11 mouse cellular contexts compared by ENCODE assay signal in the genomic region with DNA sequence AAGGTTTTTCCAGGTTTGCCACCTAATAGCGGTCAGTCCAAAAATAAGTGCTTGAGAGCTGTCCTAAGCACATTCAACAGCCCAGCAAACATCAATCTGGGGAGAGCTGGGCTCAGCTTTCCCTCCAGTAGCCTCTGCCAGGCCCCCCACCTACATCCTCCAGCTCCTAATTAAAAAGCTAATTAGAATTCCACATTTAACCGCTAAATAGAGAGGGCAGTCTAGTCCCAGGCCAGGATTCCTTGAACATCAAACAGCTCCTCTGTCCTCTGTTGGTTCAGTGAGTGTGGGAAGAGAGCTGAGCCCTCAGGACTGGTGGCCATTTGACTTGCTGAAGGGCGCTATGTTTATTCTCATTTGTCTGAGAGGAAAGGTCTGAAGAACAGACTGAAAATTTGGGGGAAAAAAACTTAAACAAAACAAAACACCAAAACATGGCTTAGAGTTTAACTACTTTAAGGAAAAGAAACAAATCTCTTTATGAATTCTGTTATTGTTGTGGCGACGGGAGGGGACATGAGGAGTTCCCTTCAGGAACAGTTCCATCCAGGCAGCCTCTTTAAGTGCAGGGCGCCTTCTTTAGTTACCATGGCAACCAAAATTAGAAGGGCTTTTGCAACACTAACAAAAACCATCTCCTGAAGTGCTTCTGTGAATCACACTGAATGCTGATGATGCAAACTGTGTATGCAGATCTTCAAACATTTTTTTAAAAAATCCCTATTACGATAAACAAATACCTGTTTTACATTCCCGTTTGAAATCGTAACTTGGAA. TPM values are rescaled to one million over a fixed set of nuclear protein-coding genes. Genes with fewer than 3 reads are reported as not detected.
DNase-seq lines count a peak whose midpoint lies in the region; ATAC-seq lines count a peak whose summit lies in the region.
"Had no signal": no experiment of that assay in that cellular context is flagged by ENCODE, and none has a peak within 500 bp of the region (broad histone marks: within the 10 kb centered on the region; RNA-seq: fewer than 3 reads in every experiment).

No protein-coding gene starts in this region.

- no peak overlapping the region for H3K4me2 ChIP-seq in midbrain, embryonic 12.5 days (replicated peaks)
- no peak overlapping the region for H3K4me2 ChIP-seq in heart, embryonic 11.5 days

- H3K9me3 ChIP-seq in midbrain, embryonic 12.5 days, result no peaks in the 10 kb centered on the region
- no peaks in the 10 kb centered on the region for H3K9me3 ChIP-seq in heart, embryonic 10.5 days
- no peaks in the 10 kb centered on the region for H3K9me3 ChIP-seq in heart, embryonic 11.5 days (replicated peaks; ENCODE audit: control insufficient read depth, low read length)
- H3K9me3 ChIP-seq: heart, embryonic 13.5 days; lung, embryonic 15.5 days had no signal

- H3K27me3 ChIP-seq in midbrain, embryonic 12.5 days, result no peaks in the 10 kb centered on the region
- no peaks in the 10 kb centered on the region for H3K27me3 ChIP-seq in heart, embryonic 10.5 days (ENCODE audit: insufficient read depth, poor library complexity, severe bottlenecking)
- no peaks in the 10 kb centered on the region for H3K27me3 ChIP-seq in heart, embryonic 11.5 days (ENCODE audit: control insufficient read depth, insufficient read depth, low read length)
- H3K27me3 ChIP-seq: heart, embryonic 13.5 days; lung, embryonic 15.5 days had no signal

- 39% methylated on average over 9 of the region's 9 CpGs for WGBS in midbrain, embryonic 12.5 days
- WGBS in heart, embryonic 10.5 days, result 64% methylated on average over 9 of the region's 9 CpGs
- 65% methylated on average over 9 of the region's 9 CpGs for WGBS in heart, embryonic 11.5 days (ENCODE audit: insufficient replicate concordance)

- H3K4me3 ChIP-seq in midbrain, embryonic 12.5 days, result no peak overlapping the region
- no peak overlapping the region for H3K4me3 ChIP-seq in heart, embryonic 10.5 days
- H3K4me3 ChIP-seq in heart, embryonic 11.5 days (ENCODE audit: low read depth, low read length), result no peak overlapping the region

- H3K36me3 ChIP-seq in midbrain, embryonic 12.5 days, result no peaks in the 10 kb centered on the region
- H3K36me3 ChIP-seq in heart, embryonic 10.5 days, result no peaks in the 10 kb centered on the region
- no peaks in the 10 kb centered on the region for H3K36me3 ChIP-seq in heart, embryonic 11.5 days (ENCODE audit: control insufficient read depth, insufficient read depth, low read length)
- H3K36me3 ChIP-seq: heart, embryonic 13.5 days; lung, embryonic 15.5 days had no signal

- peak; percentile 32; the same call in 1 of the 2 replicates for ATAC-seq in midbrain, embryonic 12.5 days (ENCODE audit: low FRiP score, low read depth)
- no peak for ATAC-seq in heart, embryonic 11.5 days (replicated peaks; ENCODE audit: insufficient number of reproducible peaks, low FRiP score, low TSS enrichment)

- peak; percentile 36 to 54 for DNase-seq in layer of hippocampus, adult 8-10 months (ENCODE audit: low spot score in 2 of 2)
- DNase-seq in layer of hippocampus, adult 9-10 months (ENCODE audit: low spot score), result no peak
- DNase-seq in brain, adult 2 months (ENCODE audit: low read depth, low spot score), result peak; percentile 83
- DNase-seq in frontal cortex, adult 2 months (ENCODE audit: extremely low spot score in 1 of 2, low spot score in 1 of 2), result peak; percentile 49 to 68
- DNase-seq in heart, embryonic 10.5 days (ENCODE audit: low spot score), result no peak
- no peak for DNase-seq in kidney, adult 8-10 months
- DNase-seq: right cerebral cortex, postnatal 25 days had no signal

- no peak overlapping the region for H3K9ac ChIP-seq in midbrain, embryonic 12.5 days (replicated peaks)
- H3K9ac ChIP-seq in heart, embryonic 11.5 days (ENCODE audit: low read depth, low read length), result no peak overlapping the region

- H3K27ac ChIP-seq in midbrain, embryonic 12.5 days (replicated peaks), result no peak overlapping the region; the same call in 1 of the 2 replicates
- H3K27ac ChIP-seq in heart, embryonic 10.5 days, result no peak overlapping the region
- H3K27ac ChIP-seq in heart, embryonic 11.5 days (ENCODE audit: low read depth, low read length), result no peak overlapping the region
- H3K27ac ChIP-seq: heart, embryonic 13.5 days; lung, embryonic 15.5 days had no signal

- H3K4me1 ChIP-seq in midbrain, embryonic 12.5 days, result peaks cover 22% of the 10 kb centered on the region
- H3K4me1 ChIP-seq in heart, embryonic 10.5 days, result peaks cover 19% of the 10 kb centered on the region
- H3K4me1 ChIP-seq in heart, embryonic 11.5 days (ENCODE audit: control insufficient read depth, insufficient read depth, low read length), result peaks cover 3% of the 10 kb centered on the region; the same call in 1 of the 2 replicates

RNA-seq across cellular contexts. Expression of a gene that starts 1.6 kb away (rescaled TPM):
- 10 to 100 TPM; 14.4 to 15.1 (median 14.7) TPM for total RNA-seq in layer of hippocampus, adult 8-10 months (2022)
- 9.2 and 10.2 TPM in 2 replicates for polyA plus RNA-seq in frontal cortex, adult 2 months (2012; rRNA removed)
- 1.7 and 2.6 TPM in 2 replicates for polyA plus RNA-seq in midbrain, embryonic 12.5 days (2016; fragmentation: Nextera tagmentation; extraction: Ambion mirVana)
- 0.43 and 0.57 TPM in 2 replicates for polyA plus RNA-seq in heart, embryonic 10.5 days (2016; fragmentation: Nextera tagmentation; extraction: Ambion mirVana)
- polyA plus RNA-seq in heart, embryonic 11.5 days (2014; fragmentation: Nextera tagmentation; extraction: Ambion mirVana), result 0.73 and 1.0 TPM in 2 replicates

RNA-seq across cellular contexts. Expression of a gene that starts 36.6 kb away (rescaled TPM):
- 10 to 100 TPM; 39.9 to 44.0 (median 41.3) TPM for total RNA-seq in layer of hippocampus, adult 8-10 months (2022)
- polyA plus RNA-seq in frontal cortex, adult 2 months (2012; rRNA removed), result 29.3 and 30.3 TPM in 2 replicates
- 50.9 and 53.7 TPM in 2 replicates for polyA plus RNA-seq in midbrain, embryonic 12.5 days (2016; fragmentation: Nextera tagmentation; extraction: Ambion mirVana)
- 23.5 and 29.8 TPM in 2 replicates for polyA plus RNA-seq in heart, embryonic 10.5 days (2016; fragmentation: Nextera tagmentation; extraction: Ambion mirVana)
- 23.9 and 26.0 TPM in 2 replicates for polyA plus RNA-seq in heart, embryonic 11.5 days (2014; fragmentation: Nextera tagmentation; extraction: Ambion mirVana)

Comparison
In these comparisons a context has a peak if more than half of its experiments do, and no peak if none do; other contexts are left out.
1. DNase-seq: peak in layer of hippocampus, adult 8-10 months (2 of 2), brain, adult 2 months (single experiment) and frontal cortex, adult 2 months (2 of 2); none in layer of hippocampus, adult 9-10 months (single experiment), heart, embryonic 10.5 days (single experiment) and kidney, adult 8-10 months (0 of 2).